Mouse (Mus musculus) liver, postnatal 0 days (tissue): ENCODE results near the gene Gid8.

Source experiments
- CTCF ChIP-seq: sonication (generic); IDR thresholded peaks from 2 replicates; pipeline ENCODE4 v1.5.1; 2016; ENCODE audit warnings: antibody characterized with exemption, low read depth
- EP300 ChIP-seq: IDR thresholded peaks from 2 replicates; pipeline ENCODE4 v1.6.1; 2016; ENCODE audit warnings: antibody characterized with exemption, low read depth, mild to moderate bottlenecking

DNA sequence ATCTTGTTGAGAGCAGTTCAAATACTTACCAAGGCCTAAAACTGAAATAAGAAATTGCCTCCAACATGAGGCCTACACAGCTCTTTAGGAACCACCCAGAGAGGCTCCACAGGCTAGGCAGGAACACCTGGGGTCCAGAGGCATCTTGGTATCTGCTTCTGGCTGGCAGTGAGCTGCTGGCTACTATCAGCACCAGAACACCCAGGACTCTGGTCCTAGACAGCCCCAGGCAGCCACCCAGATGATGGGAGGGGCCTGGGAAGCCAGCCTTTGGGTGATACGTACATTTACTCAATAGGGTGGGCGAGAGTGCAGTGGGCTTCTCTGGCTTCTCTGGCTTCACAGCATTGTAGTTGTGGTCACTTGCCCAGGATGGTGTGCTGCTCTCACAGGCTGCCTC, 26.4 kb upstream of the Gid8 start:
- TF ChIP-seq EP300 (no peak), CTCF (no peak)
